Comparison of ENCODE assay signal across 8 mouse cellular contexts in genomic region chrX:71365011-71365410, GRCm38 (mm10). TPM values are rescaled to one million over a fixed set of nuclear protein-coding genes. Genes with fewer than 3 reads are reported as not detected.
A peak's percentile ranks its signal among the peaks of the same experiment; 100 is the strongest.
DNase-seq lines count a peak whose midpoint lies in the region; ATAC-seq and TF ChIP-seq lines count a peak whose summit lies in the region.

No protein-coding gene starts in this region.

- TF ChIP-seq POLR2A in testis, adult 2 months (IDR thresholded peaks at IDR 0.05; ENCODE audit: control insufficient read depth, low read depth, low read length) = no peak

- H3K9ac ChIP-seq in forebrain, embryonic 15.5 days (replicated peaks) = peak overlapping the region; percentile 74
- H3K9ac ChIP-seq in hindbrain, postnatal 0 days (replicated peaks; ENCODE audit: low read length) = peak overlapping the region; percentile 70
- H3K9ac ChIP-seq in limb, embryonic 13.5 days = peak overlapping the region; percentile 78
- H3K9ac ChIP-seq in midbrain, embryonic 15.5 days = peak overlapping the region; percentile 67

- no peak for TF ChIP-seq CTCF in hindbrain, postnatal 0 days (IDR thresholded peaks at IDR 0.05; ENCODE audit: low read depth)
- TF ChIP-seq CTCF in testis, adult 2 months (IDR thresholded peaks at IDR 0.05; ENCODE audit: control insufficient read depth, insufficient read depth, insufficient replicate concordance, low read depth, low read length) = no peak

- peak overlapping the region; percentile 76 for H3K27ac ChIP-seq in forebrain, embryonic 15.5 days (replicated peaks)
- peak overlapping the region; percentile 82 for H3K27ac ChIP-seq in hindbrain, postnatal 0 days
- no peak overlapping the region for H3K27ac ChIP-seq in limb, embryonic 13.5 days
- H3K27ac ChIP-seq in midbrain, embryonic 15.5 days = peak overlapping the region; percentile 82
- peak overlapping the region; percentile 1; the same call in 1 of the 2 replicates for H3K27ac ChIP-seq in testis, adult 2 months (ENCODE audit: control insufficient read depth, insufficient read depth, low read depth, low read length)

- no peaks in the 10 kb centered on the region for H3K9me3 ChIP-seq in forebrain, embryonic 15.5 days
- no peaks in the 10 kb centered on the region for H3K9me3 ChIP-seq in hindbrain, postnatal 0 days (ENCODE audit: low read length)
- no peaks in the 10 kb centered on the region for H3K9me3 ChIP-seq in limb, embryonic 13.5 days
- no peaks in the 10 kb centered on the region for H3K9me3 ChIP-seq in midbrain, embryonic 15.5 days

- peak overlapping the region; percentile 68 for H3K4me3 ChIP-seq in forebrain, embryonic 15.5 days
- H3K4me3 ChIP-seq in hindbrain, postnatal 0 days (ENCODE audit: low read length) = peak overlapping the region; percentile 63
- peak overlapping the region; percentile 61 for H3K4me3 ChIP-seq in limb, embryonic 13.5 days
- H3K4me3 ChIP-seq in midbrain, embryonic 15.5 days = peak overlapping the region; percentile 69
- peak overlapping the region; percentile 83 for H3K4me3 ChIP-seq in testis, adult 2 months (ENCODE audit: control insufficient read depth, low read depth, low read length)

- 26% methylated on average over 13 of the region's 20 CpGs for WGBS in forebrain, embryonic 15.5 days
- WGBS in hindbrain, postnatal 0 days = 33% methylated on average over 17 of the region's 20 CpGs
- 18% methylated on average over 12 of the region's 20 CpGs for WGBS in limb, embryonic 13.5 days
- 15% methylated on average over 17 of the region's 20 CpGs for WGBS in midbrain, embryonic 15.5 days

- H3K27me3 ChIP-seq in forebrain, embryonic 15.5 days = no peaks in the 10 kb centered on the region
- H3K27me3 ChIP-seq in hindbrain, postnatal 0 days (ENCODE audit: insufficient read depth, low read length) = no peaks in the 10 kb centered on the region
- H3K27me3 ChIP-seq in limb, embryonic 13.5 days = no peaks in the 10 kb centered on the region
- no peaks in the 10 kb centered on the region for H3K27me3 ChIP-seq in midbrain, embryonic 15.5 days (replicated peaks)
- H3K27me3 ChIP-seq in testis, adult 2 months (ENCODE audit: control insufficient read depth, insufficient read depth, low read length) = no peaks in the 10 kb centered on the region

- peak; percentile 78 for ATAC-seq in cerebellum, adult (ENCODE audit: insufficient number of reproducible peaks, low FRiP score, low TSS enrichment)
- ATAC-seq in forebrain, embryonic 15.5 days (replicated peaks) = peak; percentile 79
- peak; percentile 75 for ATAC-seq in hindbrain, postnatal 0 days
- ATAC-seq in limb, embryonic 13.5 days (ENCODE audit: low FRiP score, low read depth) = peak; percentile 68
- ATAC-seq in midbrain, embryonic 15.5 days (replicated peaks) = peak; percentile 78

- 0 out of 2 replicates have a peak, but pooled peaks cover 6% of the 10 kb centered on the region for H3K4me1 ChIP-seq in forebrain, embryonic 15.5 days
- no peaks in the 10 kb centered on the region for H3K4me1 ChIP-seq in hindbrain, postnatal 0 days (ENCODE audit: insufficient read depth, low read length)
- no peaks in the 10 kb centered on the region for H3K4me1 ChIP-seq in limb, embryonic 13.5 days
- 0 out of 2 replicates have a peak, but pooled peaks cover 2% of the 10 kb centered on the region for H3K4me1 ChIP-seq in midbrain, embryonic 15.5 days
- no peaks in the 10 kb centered on the region for H3K4me1 ChIP-seq in testis, adult 2 months (ENCODE audit: control insufficient read depth, insufficient read depth, low read length)

- DNase-seq in lung, adult 18-20 months = peak; percentile 15 to 25
- DNase-seq in lung, postnatal 25 days (ENCODE audit: low spot score) = no peak
- peak; percentile 35 for DNase-seq in hindbrain, postnatal 0 days (ENCODE audit: low spot score)

- H3K36me3 ChIP-seq in forebrain, embryonic 15.5 days = no peaks in the 10 kb centered on the region
- H3K36me3 ChIP-seq in hindbrain, postnatal 0 days (ENCODE audit: insufficient read depth, low read length) = no peaks in the 10 kb centered on the region
- no peaks in the 10 kb centered on the region for H3K36me3 ChIP-seq in limb, embryonic 13.5 days
- H3K36me3 ChIP-seq in midbrain, embryonic 15.5 days (replicated peaks) = no peaks in the 10 kb centered on the region
- H3K36me3 ChIP-seq in testis, adult 2 months (ENCODE audit: control insufficient read depth, insufficient read depth, low read length) = no peaks in the 10 kb centered on the region

- peak overlapping the region; percentile 49 for H3K4me2 ChIP-seq in forebrain, embryonic 15.5 days (replicated peaks)
- H3K4me2 ChIP-seq in hindbrain, postnatal 0 days (ENCODE audit: low read depth, low read length) = peak overlapping the region; percentile 59
- peak overlapping the region; percentile 68 for H3K4me2 ChIP-seq in limb, embryonic 13.5 days (replicated peaks)
- peak overlapping the region; percentile 51 for H3K4me2 ChIP-seq in midbrain, embryonic 15.5 days

RNA-seq across cellular contexts. Expression of gene Mtmr1, which starts 0.5 kb away (rescaled TPM):
- polyA plus RNA-seq in forebrain, embryonic 15.5 days (2015; fragmentation: Nextera tagmentation; extraction: Ambion mirVana) = 18.5 and 20.2 TPM in 2 replicates
- 34.6 and 42.7 TPM in 2 replicates for total RNA-seq in hindbrain, postnatal 0 days (2014; rRNA removed)
- polyA plus RNA-seq in hindbrain, postnatal 0 days (2015; fragmentation: Nextera tagmentation; extraction: Ambion mirVana) = 10.7 and 13.1 TPM in 2 replicates
- polyA plus RNA-seq in limb, embryonic 13.5 days (2015; fragmentation: Nextera tagmentation; extraction: Ambion mirVana) = 7.9 and 8.9 TPM in 2 replicates
- 16.3 and 16.6 TPM in 2 replicates for polyA plus RNA-seq in midbrain, embryonic 15.5 days (2015; fragmentation: Nextera tagmentation; extraction: Ambion mirVana)
- 4.1 and 5.3 TPM in 2 replicates for polyA plus RNA-seq in testis, adult 2 months (2012; rRNA removed)
